Mouse (Mus musculus) cerebellum, postnatal 10 days (tissue): ENCODE data around the gene Igfl3.

Experiments used
- DNase-seq, 2 experiments: peaks; one replicate each; pipeline ENCODE4 v3.0.0; 2021; ENCODE audit warnings: mixed read lengths in 2 of 2

Igfl3 gene

GRCm38 (mm10) chr7:18176194-18176593 is at the start of gene Igfl3:
Gene Igfl3, plus strand, starts transcription at chr7:18176494.
- no peak for DNase-seq

GRCm38 (mm10) chr7:18210938-18211337 is 34.6 kb downstream of the Igfl3 start:
- peak; percentile 4 for DNase-seq

GRCm38 (mm10) chr7:18214699-18215098 is 38.4 kb downstream of the Igfl3 start:
- no peak for DNase-seq
